Mouse (Mus musculus): ENCODE measurements around the gene Pitpnm1. TPM values are rescaled to one million over a fixed set of nuclear protein-coding genes. Genes with fewer than 3 reads are reported as not detected.

Pitpnm1 gene
- polyA plus RNA-seq, 1 experiment, result 14.5 TPM

DNA sequence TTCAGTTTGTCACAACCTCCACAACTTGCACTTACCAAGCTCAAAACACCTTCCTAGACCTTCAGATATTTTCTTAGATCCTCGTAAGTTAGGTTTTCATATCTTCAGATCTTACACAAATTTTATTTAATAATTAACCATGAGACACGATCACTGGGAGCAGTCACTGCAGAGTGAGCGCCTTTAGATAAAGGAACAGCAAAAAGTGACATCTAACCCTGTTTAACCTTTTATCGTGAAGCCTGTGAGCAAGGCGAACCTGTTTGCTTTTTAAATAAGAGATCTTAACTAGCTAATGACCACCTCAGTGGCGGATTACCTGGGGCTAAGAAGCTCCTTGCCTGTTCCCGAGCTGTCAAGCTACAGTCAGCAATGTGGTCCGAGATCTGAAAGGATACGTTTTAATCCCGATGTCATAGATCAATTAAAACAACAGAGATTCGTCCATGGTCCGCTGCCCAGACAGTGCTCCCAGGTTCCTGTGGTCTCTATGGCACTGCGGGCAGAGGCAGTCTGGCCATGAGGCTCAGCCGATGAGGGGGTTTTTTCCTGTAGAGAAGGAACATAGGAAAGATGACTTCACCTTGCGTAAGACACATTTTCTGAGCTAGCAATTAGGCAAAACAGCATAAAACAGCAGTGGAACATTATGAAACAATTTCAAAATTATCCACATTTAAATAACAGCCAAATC lies 30.9 kb upstream of the Pitpnm1 start:
- Histone ChIP-seq H3K4me1 (ENCODE audit: control insufficient read depth, insufficient read depth, low read length) (no peaks in the 10 kb centered on the region), H3K4me3 (ENCODE audit: insufficient read depth, low read length) (no peak overlapping the region), H3K27ac (ENCODE audit: insufficient read depth, low read length) (no peak overlapping the region)
- no peak for TF ChIP-seq CTCF (IDR thresholded peaks at IDR 0.05; ENCODE audit: borderline replicate concordance, insufficient read depth, low read length)
- TF ChIP-seq POLR2A (IDR thresholded peaks at IDR 0.05; ENCODE audit: low read depth, low read length), result no peak

DNA sequence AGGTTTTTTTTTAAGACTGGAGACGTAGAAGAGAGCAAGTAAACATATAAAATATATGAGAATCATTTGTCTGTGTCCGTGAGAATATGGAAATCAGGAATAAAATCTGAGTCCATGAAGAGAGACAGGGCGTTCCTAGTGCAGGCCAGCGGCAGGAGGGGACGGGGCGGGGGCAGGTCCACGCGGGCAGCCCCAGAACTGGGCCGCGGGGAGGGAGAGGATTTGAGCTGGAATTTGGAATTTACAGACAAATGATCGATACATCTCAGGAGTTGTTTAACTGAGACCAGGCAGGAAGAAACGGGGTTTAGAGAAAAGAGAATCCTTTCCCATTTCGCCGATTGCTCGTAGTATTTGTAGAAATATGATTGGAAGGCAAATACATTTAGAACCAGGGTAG lies 29.5 kb upstream of the Pitpnm1 start:
- Histone ChIP-seq H3K4me3 (ENCODE audit: insufficient read depth, low read length) (no peak overlapping the region), H3K27ac (ENCODE audit: insufficient read depth, low read length) (no peak overlapping the region), H3K4me1 (ENCODE audit: control insufficient read depth, insufficient read depth, low read length) (no peaks in the 10 kb centered on the region)
- TF ChIP-seq CTCF (IDR thresholded peaks at IDR 0.05; ENCODE audit: borderline replicate concordance, insufficient read depth, low read length) (no peak), POLR2A (IDR thresholded peaks at IDR 0.05; ENCODE audit: low read depth, low read length) (no peak)

DNA sequence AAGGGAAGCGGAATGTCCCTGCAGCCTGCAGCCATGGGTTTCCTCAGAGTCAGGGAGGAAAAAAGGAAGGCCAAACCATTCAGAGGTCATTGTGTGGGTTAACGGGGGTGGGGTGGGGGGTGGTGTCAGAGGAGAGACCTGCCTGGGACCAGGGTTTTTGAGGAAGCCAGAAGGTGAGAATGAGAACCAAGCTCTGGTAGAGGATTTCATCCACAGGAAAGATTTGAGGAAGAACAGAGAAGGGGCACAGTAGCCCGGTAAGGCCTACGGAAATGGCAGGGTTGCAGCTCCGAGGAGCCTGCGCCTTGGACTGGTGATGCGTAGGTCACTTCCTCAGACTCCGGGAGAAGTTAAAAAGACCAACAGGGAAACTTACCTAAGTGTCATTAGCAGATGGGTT lies 29.0 kb upstream of the Pitpnm1 start:
- TF ChIP-seq CTCF (IDR thresholded peaks at IDR 0.05; ENCODE audit: borderline replicate concordance, insufficient read depth, low read length), result no peak
- no peak for TF ChIP-seq POLR2A (IDR thresholded peaks at IDR 0.05; ENCODE audit: low read depth, low read length)
- H3K4me1 ChIP-seq (ENCODE audit: control insufficient read depth, insufficient read depth, low read length), result no peaks in the 10 kb centered on the region
- no peak overlapping the region for H3K27ac ChIP-seq (ENCODE audit: insufficient read depth, low read length)

DNA sequence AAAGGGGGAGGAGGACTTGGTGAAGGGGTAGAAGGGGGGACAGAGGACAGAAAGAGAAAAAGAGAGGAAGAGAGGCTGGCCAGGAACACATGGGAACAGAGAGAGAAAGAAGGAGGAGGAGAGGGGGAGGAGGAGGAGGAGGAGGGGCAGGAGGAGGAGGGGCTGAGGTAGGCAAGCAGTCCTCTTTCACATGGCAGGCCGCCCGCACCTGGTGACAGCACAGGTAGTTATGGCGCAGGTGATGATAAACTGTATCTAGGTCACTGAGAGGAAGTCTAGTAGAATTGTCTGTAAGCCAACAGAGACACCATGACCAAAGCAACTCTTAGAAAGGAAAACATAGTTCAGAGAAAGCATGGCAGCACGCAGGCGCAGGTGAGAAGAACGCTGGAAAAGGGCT lies 28.4 kb upstream of the Pitpnm1 start:
- no peak overlapping the region for H3K27ac ChIP-seq (ENCODE audit: insufficient read depth, low read length)
- H3K4me1 ChIP-seq (ENCODE audit: control insufficient read depth, insufficient read depth, low read length), result no peaks in the 10 kb centered on the region
- TF ChIP-seq POLR2A (IDR thresholded peaks at IDR 0.05; ENCODE audit: low read depth, low read length) (no peak), CTCF (IDR thresholded peaks at IDR 0.05; ENCODE audit: borderline replicate concordance, insufficient read depth, low read length) (no peak)
- no peak overlapping the region for H3K4me3 ChIP-seq (ENCODE audit: insufficient read depth, low read length)

More for the DNA sequence above, 29.0 kb upstream of the Pitpnm1 start:
- H3K4me3 ChIP-seq (ENCODE audit: insufficient read depth, low read length), result no peak overlapping the region

DNA sequence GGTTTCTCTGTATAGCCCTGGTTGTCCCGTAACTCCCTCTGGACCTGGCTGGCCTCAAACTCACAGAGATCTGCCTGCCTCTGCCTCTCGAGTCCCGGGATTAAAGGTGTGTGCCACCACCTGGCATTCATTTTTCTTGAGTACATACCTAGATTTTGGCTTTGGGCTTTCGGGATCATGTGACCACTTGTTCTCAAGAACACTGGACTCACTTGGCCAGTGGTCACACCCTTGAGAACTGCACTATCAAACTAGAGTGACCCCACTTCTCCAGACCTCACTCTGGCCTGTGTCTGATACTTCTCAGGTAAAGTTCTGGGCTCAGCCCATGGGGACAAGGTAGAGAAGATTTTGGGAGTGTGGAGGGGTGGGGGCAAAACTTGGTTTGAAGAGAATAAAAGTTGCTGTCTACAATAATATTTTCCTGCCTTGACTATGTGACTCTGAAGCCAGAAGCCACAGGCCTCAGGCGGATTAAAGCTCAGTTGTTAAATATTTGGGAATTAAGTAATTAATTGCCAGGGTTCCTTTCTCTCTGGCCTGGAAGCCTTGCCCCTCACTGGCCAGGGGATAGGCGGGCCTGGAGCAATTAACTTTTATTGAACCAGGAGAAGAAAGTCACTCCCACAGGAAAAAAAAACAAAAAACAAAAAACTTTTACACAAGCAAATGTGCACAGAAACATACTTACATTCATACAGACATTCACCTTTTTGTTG lies 26.9 kb upstream of the Pitpnm1 start:
- TF ChIP-seq POLR2A (IDR thresholded peaks at IDR 0.05; ENCODE audit: low read depth, low read length) (no peak), CTCF (IDR thresholded peaks at IDR 0.05; ENCODE audit: borderline replicate concordance, insufficient read depth, low read length) (no peak)
- no peak overlapping the region for H3K4me3 ChIP-seq (ENCODE audit: insufficient read depth, low read length)
- no peaks in the 10 kb centered on the region for H3K4me1 ChIP-seq (ENCODE audit: control insufficient read depth, insufficient read depth, low read length)
- no peak overlapping the region for H3K27ac ChIP-seq (ENCODE audit: insufficient read depth, low read length)

DNA sequence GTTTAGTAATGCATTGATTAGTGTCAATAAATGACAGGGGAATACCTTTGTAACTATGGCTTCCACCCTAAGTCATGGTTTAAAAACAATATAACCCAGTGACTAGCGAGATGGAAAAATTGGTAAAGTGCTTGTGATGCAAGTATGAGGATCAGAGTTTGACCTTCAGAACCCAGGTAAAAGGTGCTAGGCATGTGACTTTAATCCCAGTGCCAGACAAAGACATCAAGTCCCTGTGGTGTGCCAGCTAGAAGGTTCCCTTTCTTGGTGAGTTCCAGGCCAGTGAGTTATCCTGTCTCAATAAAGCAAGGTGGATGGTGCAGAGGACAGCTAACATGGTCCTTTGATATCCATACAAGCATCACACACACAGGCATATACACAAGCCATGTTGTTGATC lies 24.3 kb upstream of the Pitpnm1 start:
- Histone ChIP-seq H3K4me1 (ENCODE audit: control insufficient read depth, insufficient read depth, low read length) (no peaks in the 10 kb centered on the region), H3K4me3 (ENCODE audit: insufficient read depth, low read length) (no peak overlapping the region), H3K27ac (ENCODE audit: insufficient read depth, low read length) (no peak overlapping the region)
- TF ChIP-seq POLR2A (IDR thresholded peaks at IDR 0.05; ENCODE audit: low read depth, low read length) (no peak), CTCF (IDR thresholded peaks at IDR 0.05; ENCODE audit: borderline replicate concordance, insufficient read depth, low read length) (no peak)

DNA sequence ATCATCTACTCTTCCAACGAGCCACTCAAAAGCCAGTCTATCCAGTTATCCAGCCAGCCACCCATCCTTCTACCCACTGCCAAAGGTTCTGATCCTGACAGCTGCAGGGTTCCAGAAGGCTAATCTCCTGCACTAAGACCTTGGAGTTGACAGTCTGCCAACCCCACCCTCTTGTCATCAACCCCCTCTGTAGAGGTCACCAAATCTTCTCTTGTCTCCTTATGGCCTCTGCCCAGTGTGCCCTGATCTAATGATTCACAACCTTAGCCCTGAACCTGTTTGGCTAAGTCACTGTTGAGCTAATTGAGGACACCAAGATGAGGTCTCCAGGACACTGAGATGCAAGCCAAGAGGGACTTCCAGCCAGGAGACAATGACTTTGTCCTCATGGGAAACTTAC lies 20.2 kb upstream of the Pitpnm1 start:
- no peaks in the 10 kb centered on the region for H3K4me1 ChIP-seq (ENCODE audit: control insufficient read depth, insufficient read depth, low read length)
- no peak overlapping the region for H3K4me3 ChIP-seq (ENCODE audit: insufficient read depth, low read length)
- TF ChIP-seq CTCF (IDR thresholded peaks at IDR 0.05; ENCODE audit: borderline replicate concordance, insufficient read depth, low read length) (no peak), POLR2A (IDR thresholded peaks at IDR 0.05; ENCODE audit: low read depth, low read length) (no peak)
- no peak overlapping the region for H3K27ac ChIP-seq (ENCODE audit: insufficient read depth, low read length)

DNA sequence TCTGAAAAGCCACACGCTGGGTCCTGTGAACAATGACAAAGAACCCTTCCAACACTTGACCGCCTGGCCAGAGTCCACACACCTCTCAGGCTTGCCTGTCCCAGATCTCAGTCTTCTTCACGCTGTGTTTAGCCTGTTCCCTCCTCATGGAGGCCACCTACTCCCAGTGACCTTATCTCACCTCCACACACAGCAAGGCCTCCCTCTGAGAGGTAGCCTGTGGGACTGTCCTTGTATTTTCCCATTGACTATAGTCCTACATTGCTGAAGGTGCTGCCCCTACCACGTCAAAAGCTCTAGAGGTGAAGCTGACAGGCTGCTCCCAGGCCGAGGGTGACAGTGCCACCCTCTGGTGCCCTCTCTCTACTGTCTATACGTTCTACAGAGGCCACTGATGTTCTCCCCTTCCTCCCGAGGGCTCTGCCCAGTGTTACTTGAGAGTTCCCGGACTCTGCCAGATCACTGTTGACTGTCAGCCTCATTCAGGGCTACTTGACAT lies 19.2 kb upstream of the Pitpnm1 start:
- Histone ChIP-seq H3K27ac (ENCODE audit: insufficient read depth, low read length) (no peak overlapping the region), H3K4me3 (ENCODE audit: insufficient read depth, low read length) (no peak overlapping the region), H3K4me1 (ENCODE audit: control insufficient read depth, insufficient read depth, low read length) (no peaks in the 10 kb centered on the region)
- TF ChIP-seq CTCF (IDR thresholded peaks at IDR 0.05; ENCODE audit: borderline replicate concordance, insufficient read depth, low read length), result no peak
- no peak for TF ChIP-seq POLR2A (IDR thresholded peaks at IDR 0.05; ENCODE audit: low read depth, low read length)

DNA sequence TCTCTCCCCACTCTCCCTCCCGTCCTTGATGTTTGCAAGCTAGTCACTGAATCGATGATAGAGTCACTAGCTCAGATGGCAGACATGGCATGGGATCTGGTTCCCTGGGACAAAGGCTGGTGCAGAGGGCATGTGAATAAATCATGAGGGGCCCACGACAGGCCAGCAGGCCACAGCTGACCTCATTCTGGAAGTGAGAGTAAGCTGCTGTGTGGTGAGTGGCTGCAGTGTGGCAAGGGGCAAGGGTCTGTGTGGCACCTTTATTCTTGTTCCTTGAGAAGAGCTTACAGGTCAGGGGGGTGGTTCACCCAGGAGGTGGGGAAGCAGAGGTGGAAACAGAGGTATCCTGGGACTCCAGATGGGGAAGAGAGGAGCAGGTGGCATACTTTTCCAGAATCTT lies 18.4 kb upstream of the Pitpnm1 start, which contains the start of gene Cabp2:
Gene Cabp2, plus strand, starts transcription at position 185 of the 400 bp plus-strand sequence.
- no peak for TF ChIP-seq POLR2A (IDR thresholded peaks at IDR 0.05; ENCODE audit: low read depth, low read length)
- TF ChIP-seq CTCF (IDR thresholded peaks at IDR 0.05; ENCODE audit: borderline replicate concordance, insufficient read depth, low read length), result no peak
- H3K27ac ChIP-seq (ENCODE audit: insufficient read depth, low read length), result no peak within 1 kb of the TSS
- no peaks in the 10 kb centered on the region for H3K4me1 ChIP-seq (ENCODE audit: control insufficient read depth, insufficient read depth, low read length)
- no peak within 1 kb of the TSS for H3K4me3 ChIP-seq (ENCODE audit: insufficient read depth, low read length)
